Mouse (Mus musculus) hindbrain, embryonic 15.5 days (tissue): ENCODE measurements around the gene Dtx2. TPM values are rescaled to one million over a fixed set of nuclear protein-coding genes. Genes with fewer than 3 reads are reported as not detected.

ENCODE experiments used
- ATAC-seq: fragments of 200-750 bp; cut with Nextera tagmentation; 2 replicates; pipeline ENCODE4 v1.8.0; 2017; ENCODE audit warnings: low read depth, moderate number of reproducible peaks, moderate TSS enrichment; ENCODE audit not compliant: low FRiP score
- H3K27ac ChIP-seq: fragments of 300-500 bp; sonication (generic); replicated peaks from 2 replicates; pipeline ENCODE4 v1.5.1; 2015; ENCODE audit warnings: mild to moderate bottlenecking, inconsistent platforms
- H3K27me3 ChIP-seq: fragments of 300-500 bp; sonication (generic); 2 replicates; pipeline ENCODE4 v1.6.1; 2015; ENCODE audit warnings: control low read depth, inconsistent platforms
- H3K36me3 ChIP-seq: fragments of 300-500 bp; sonication (generic); 2 replicates; pipeline ENCODE4 v1.6.1; 2015; ENCODE audit warnings: control low read depth, inconsistent platforms
- H3K4me1 ChIP-seq: fragments of 300-500 bp; sonication (generic); replicated peaks from 2 replicates; pipeline ENCODE4 v1.6.1; 2015; ENCODE audit warnings: control low read depth, inconsistent platforms
- H3K4me2 ChIP-seq: fragments of 300-500 bp; sonication (generic); 2 replicates; pipeline ENCODE4 v1.6.1; 2015; ENCODE audit warnings: moderate library complexity, mild to moderate bottlenecking, inconsistent platforms
- H3K4me3 ChIP-seq: fragments of 300-500 bp; sonication (generic); 2 replicates; pipeline ENCODE4 v1.5.1; 2015; ENCODE audit warnings: mild to moderate bottlenecking, inconsistent platforms
- H3K9ac ChIP-seq: fragments of 300-500 bp; sonication (generic); 2 replicates; pipeline ENCODE4 v1.6.1; 2015; ENCODE audit warnings: inconsistent platforms
- H3K9me3 ChIP-seq: fragments of 300-500 bp; sonication (generic); 2 replicates; pipeline ENCODE4 v1.6.1; 2016; ENCODE audit warnings: control low read depth, inconsistent platforms
- WGBS: fragments of 180-500 bp; shearing (Covaris S2); methylation state at CpG from one replicate; pipeline ENCODE4 v1.1.7; 2015; 5-methylcytosine and 5-hydroxymethylcytosine counted together
- polyA plus RNA-seq: library from polyadenylated mRNA; unstranded; fragments of >200 nt; fragmentation: Nextera tagmentation; extraction: Ambion mirVana; gene quantifications from 2 replicates; pipeline ENCODE4 v1.2.1, GENCODE M21; 2015

Gene Dtx2
- polyA plus RNA-seq, 1 experiment from 2014 or later, result 25.6 TPM

- no peak overlapping the region for H3K27ac ChIP-seq
- H3K4me2 ChIP-seq, result no peak overlapping the region
- no peaks in the 10 kb centered on the region for H3K27me3 ChIP-seq
- no peaks in the 10 kb centered on the region for H3K36me3 ChIP-seq
- no peaks in the 10 kb centered on the region for H3K4me1 ChIP-seq
- H3K9me3 ChIP-seq, result no peaks in the 10 kb centered on the region
- WGBS, result 86% methylated on average over 9 of the region's 9 CpGs
- ATAC-seq, result no peak
- H3K9ac ChIP-seq, result no peak overlapping the region
- H3K4me3 ChIP-seq, result no peak overlapping the region
Measured at GRCm38 (mm10) chr5:136077001-136077550, 82.5 kb downstream of the Dtx2 start.

GRCm38 (mm10) chr5:136078136-136078535 is 83.5 kb downstream of the Dtx2 start:
- WGBS, result 98% methylated on average over 5 of the region's 5 CpGs
- Histone ChIP-seq H3K4me1 (no peaks in the 10 kb centered on the region), H3K4me2 (no peak overlapping the region), H3K27ac (no peak overlapping the region), H3K4me3 (no peak overlapping the region), H3K36me3 (no peaks in the 10 kb centered on the region), H3K27me3 (no peaks in the 10 kb centered on the region), H3K9ac (no peak overlapping the region), H3K9me3 (no peaks in the 10 kb centered on the region)
- no peak for ATAC-seq

DNA sequence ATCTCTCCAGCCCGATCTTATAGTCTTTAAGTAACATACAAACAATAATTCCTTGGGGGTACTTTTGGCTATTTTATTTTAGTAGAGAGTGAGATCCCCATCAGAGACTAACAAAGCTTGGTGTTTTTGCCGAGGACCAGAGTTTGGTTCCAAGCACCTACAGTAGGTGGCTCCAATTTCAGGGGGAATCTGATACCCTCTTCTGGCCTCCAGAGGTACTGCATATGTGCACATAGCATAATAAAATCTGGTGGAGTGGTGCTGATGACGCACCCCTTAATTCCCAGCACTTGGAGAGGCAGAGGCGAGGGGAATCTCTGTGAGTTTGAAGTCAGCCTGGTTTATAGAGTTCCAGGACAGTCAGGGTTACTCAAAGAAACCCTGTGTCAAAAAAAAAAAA is 87.7 kb downstream of the Dtx2 start:
- H3K9ac ChIP-seq, result no peak overlapping the region
- no peak overlapping the region for H3K27ac ChIP-seq
- peaks cover 25% of the 10 kb centered on the region for H3K4me1 ChIP-seq
- H3K27me3 ChIP-seq, result no peaks in the 10 kb centered on the region
- no peak overlapping the region for H3K4me3 ChIP-seq
- no peaks in the 10 kb centered on the region for H3K36me3 ChIP-seq
- H3K9me3 ChIP-seq, result no peaks in the 10 kb centered on the region
- WGBS, result 88% methylated on average over 4 of the region's 4 CpGs
- H3K4me2 ChIP-seq, result no peak overlapping the region
- ATAC-seq, result no peak

Other genes starting within 250 kb of the Dtx2 start
- gene Styxl1, start 216.4 kb upstream of the Dtx2 start, polyA plus RNA-seq, result 0.25 and 0.60 TPM in 2 replicates
- 616 and 619 TPM in 2 replicates for gene Mdh2, start 216.3 kb upstream of the Dtx2 start, polyA plus RNA-seq
- 79.4 and 90.0 TPM in 2 replicates for gene Srrm3, start 187.9 kb upstream of the Dtx2 start, polyA plus RNA-seq
- gene Hspb1, start 106.9 kb upstream of the Dtx2 start, polyA plus RNA-seq, result 14.8 and 16.6 TPM in 2 replicates
- gene Ywhag, start 60.2 kb upstream of the Dtx2 start, polyA plus RNA-seq, result 817 and 859 TPM in 2 replicates
- 1.9 and 2.6 TPM in 2 replicates for gene Ssc4d, start 20.3 kb upstream of the Dtx2 start, polyA plus RNA-seq
- gene Zp3, start 14.7 kb upstream of the Dtx2 start, polyA plus RNA-seq, result 0.21 and 0.37 TPM in 2 replicates
- not detected in 2 replicates for gene Upk3b, start 43.7 kb downstream of the Dtx2 start, polyA plus RNA-seq
- 0.22 and 0.43 TPM in 2 replicates for gene Upk3bl, start 59.7 kb downstream of the Dtx2 start, polyA plus RNA-seq
- gene Rasa4, start 89.1 kb downstream of the Dtx2 start, polyA plus RNA-seq, result 21.5 and 23.0 TPM in 2 replicates
- gene Polr2j, start 121.8 kb downstream of the Dtx2 start, polyA plus RNA-seq, result 206 and 213 TPM in 2 replicates
- gene Lrwd1, start 141.3 kb downstream of the Dtx2 start, polyA plus RNA-seq, result 24.6 and 25.9 TPM in 2 replicates
- 18.8 and 22.0 TPM in 2 replicates for gene Alkbh4, start 141.3 kb downstream of the Dtx2 start, polyA plus RNA-seq
- gene Orai2, start 175.9 kb downstream of the Dtx2 start, polyA plus RNA-seq, result 40.9 and 47.9 TPM in 2 replicates
- 60.6 and 61.2 TPM in 2 replicates for gene Prkrip1, start 204.2 kb downstream of the Dtx2 start, polyA plus RNA-seq